Mouse (Mus musculus) kidney, adult 8-10 months (tissue): ENCODE data around the gene Gm10577.

Experiments used
- DNase-seq, 2 experiments: peaks; one replicate each; pipeline ENCODE4 v3.0.0; 2022

The Gm10577 gene

DNA sequence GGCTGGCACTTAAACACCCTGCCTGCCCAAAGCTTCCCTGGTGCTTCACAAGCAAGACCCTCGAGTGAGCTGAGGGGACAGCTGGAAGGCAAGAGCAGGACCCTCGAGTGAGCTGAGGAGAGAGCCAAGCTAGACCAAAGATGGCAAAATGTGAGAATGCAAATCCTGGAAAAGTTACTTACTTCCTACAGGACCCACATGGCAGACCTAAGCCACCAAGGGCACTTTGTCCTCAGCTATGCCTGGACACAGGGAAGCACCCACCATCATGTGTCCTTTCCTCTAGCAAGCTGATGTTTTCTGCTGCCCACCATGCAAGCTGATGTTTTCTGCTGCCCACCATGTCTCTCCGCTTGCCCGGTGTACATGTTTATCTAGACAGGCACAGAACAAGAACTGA lies at the start of gene Gm10577:
TSS of gene Gm10577 (minus strand) at position 101 of the 400 bp plus-strand sequence.
- DNase-seq: no peak

- peak in 1 of 2 experiments; percentile 12 for DNase-seq
Measured at GRCm38 (mm10) chr4:101069154-101069971, 48.9 kb upstream of the Gm10577 start.

DNA sequence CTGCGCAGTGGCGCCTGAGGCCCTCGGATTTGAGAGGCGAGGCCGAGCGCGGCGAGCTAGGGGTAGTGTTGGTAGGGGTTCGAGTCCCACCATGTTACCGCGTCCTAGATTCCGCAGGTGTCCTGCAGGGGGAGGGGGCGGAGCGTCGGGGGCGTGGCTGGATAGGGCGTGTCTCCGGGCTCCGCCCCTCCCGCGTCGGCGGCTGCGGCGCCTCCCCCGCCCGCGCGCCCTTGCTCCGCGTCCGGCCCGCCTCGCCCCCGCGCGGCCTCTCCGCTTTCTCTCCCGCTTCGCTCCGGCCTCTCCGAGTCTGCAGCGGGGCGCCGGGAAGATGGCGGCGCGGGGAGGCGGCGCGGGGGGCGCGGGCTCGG lies 48.3 kb upstream of the Gm10577 start, which contains the start of gene Raver2:
TSS of gene Raver2 (plus strand) at position 198 of the 368 bp plus-strand sequence.
- peak; percentile 20 to 31 for DNase-seq

- no peak for DNase-seq
Measured at GRCm38 (mm10) chr4:101066401-101066800, 45.9 kb upstream of the Gm10577 start.

DNA sequence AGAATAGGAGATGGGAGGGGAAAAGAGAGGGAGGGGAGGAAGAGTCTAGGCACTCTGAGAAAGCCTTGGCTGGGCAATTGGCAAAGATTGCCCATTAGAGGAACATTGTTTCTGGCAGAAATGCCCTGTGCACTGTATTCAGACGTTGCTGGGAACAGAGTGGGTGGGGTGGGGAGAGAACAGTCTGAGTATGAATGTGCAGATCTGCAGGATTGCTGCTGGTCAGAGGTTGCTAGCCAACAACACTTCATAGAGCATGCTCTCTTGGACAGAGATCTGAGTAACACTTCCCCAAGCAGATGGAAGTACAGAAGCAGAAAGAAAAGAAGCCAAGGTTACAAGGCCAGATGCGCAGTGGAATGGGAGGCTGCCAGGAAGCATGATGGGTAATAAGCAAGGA lies 41.6 kb upstream of the Gm10577 start:
- no peak for DNase-seq

GRCm38 (mm10) chr4:101046576-101046975 lies 26.1 kb upstream of the Gm10577 start:
- DNase-seq: no peak

GRCm38 (mm10) chr4:101044149-101044548 lies 23.7 kb upstream of the Gm10577 start:
- DNase-seq: no peak

DNA sequence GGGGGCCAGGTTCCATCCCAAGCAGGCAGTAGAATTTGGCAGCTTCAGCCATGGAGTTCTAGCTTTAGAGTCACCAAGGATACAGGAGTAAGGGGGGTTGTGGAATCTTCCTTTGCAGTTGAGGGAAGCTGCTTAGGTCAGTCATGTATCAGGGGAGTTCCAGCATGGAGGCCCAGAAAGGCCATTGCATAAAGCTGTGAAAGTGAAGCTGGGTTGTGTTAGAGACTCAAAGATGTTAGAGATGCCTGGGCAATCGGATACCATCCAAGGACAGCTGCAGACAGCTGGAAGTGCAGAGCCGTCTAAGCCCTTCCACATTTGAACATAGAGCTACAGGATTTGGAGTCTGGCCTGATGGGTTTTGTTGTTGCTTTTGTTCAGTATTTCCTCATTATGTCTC lies 23.2 kb upstream of the Gm10577 start:
- DNase-seq: no peak

GRCm38 (mm10) chr4:101037156-101037555 lies 16.7 kb upstream of the Gm10577 start:
- DNase-seq: no peak

DNA sequence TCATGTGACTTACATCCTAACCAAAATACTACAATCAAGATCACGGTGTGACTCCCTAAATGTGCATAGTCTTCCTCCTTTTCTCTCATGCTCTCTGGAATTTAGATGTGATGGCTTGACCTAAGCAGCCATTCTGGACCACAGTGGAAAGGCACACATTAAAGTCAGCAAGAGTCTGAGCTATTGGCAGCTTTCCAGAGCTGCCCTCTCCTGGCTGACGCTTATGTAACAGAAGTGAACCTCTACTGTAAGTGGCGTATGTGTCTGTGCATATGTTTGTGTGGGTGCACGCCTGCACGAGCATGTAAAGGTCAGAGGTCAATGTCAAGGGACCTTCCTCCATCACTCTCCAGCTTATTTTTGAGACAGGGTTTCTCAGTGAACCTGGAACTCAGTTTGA lies 14.6 kb upstream of the Gm10577 start:
- no peak for DNase-seq

- no peak for DNase-seq
Measured at GRCm38 (mm10) chr4:101033047-101033446, 12.6 kb upstream of the Gm10577 start.

DNA sequence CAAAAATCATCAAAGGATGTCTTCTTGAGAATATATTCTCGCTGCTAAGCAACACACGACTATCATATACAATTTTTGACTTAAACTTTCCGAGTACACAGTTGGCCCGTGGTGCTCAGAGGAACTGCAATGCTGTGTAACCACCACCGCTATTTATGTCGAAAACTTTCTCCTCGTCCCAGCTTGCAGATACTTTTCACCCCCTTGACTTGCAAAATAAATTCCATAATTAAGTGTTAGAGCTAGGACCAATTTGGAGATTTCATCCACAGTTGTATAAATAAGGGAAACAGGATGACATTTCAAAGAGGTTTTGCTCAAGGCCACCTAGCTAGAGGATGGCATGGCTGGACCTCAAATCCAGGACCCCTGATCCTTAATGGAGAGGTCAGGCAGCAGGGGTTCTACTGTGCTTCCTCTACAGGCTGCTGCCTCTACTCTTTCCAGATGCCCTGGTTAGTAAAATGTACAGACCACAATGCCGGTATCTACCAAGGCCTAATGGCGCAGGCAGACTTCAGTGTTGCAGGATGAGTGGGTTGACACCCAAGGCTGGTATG lies 7.4 kb upstream of the Gm10577 start:
- no peak for DNase-seq

- DNase-seq: no peak
Measured at GRCm38 (mm10) chr4:101026995-101027394, 6.5 kb upstream of the Gm10577 start.

DNA sequence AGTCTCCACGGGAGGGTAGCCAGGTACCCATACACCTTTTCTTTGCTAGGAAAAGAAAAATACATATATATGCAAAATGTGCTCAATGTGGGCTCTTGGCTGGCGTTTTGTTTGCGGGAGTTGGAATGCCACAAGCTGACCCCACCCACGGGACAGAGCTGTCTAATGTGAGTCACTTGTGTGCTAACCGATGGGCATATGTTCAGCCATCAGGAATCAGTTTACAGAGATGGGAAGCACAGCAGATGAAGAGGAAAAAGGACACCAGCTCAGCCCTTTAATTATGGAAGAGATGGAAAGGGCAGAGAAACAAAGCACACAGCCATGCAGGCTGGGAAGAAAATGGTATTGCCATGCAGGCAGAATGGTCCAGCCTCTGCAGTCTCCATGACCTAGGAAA lies 6.1 kb upstream of the Gm10577 start:
- DNase-seq: no peak

DNA sequence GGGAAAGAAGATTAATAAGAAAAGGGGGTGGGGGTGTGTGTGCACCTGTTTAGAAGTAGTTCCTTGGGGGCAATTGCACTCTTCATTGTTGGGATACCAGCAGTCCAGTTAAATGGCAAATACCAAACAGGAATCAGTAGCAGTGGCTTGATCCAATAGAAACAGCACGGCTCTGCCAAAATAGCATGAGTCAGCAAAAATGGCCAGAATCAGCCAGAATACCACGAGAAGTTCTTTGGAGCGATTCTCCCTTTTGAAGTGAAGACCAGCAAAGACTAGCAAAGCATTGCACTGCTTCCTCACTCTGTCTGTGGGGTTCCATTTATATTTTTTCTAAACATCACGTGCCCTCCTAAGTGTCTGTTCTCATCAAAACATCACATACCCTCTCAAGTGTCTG lies 2.7 kb downstream of the Gm10577 start:
- no peak for DNase-seq

GRCm38 (mm10) chr4:101009092-101009491 lies 11.4 kb downstream of the Gm10577 start:
- DNase-seq: no peak

DNA sequence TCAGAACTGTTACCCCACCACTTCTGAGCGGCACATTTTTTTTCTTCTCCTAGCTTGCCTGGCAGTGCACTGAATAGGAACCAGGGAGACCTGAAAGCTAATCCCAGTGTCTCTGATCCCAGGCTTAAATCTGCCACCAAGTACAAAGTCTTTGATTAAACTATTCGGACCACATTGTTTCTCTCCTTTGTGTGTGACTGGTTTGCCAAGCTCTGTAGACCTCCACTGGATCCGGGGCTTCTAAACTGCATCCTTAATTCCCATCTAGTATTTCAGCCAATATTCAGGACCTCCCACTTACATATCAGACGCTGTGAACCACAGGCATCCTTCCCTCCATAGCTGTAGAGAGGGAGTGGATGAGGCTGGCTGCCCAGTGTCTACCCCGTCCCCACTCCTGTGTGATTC lies 12.1 kb downstream of the Gm10577 start:
- no peak for DNase-seq

GRCm38 (mm10) chr4:101002961-101003360 lies 17.5 kb downstream of the Gm10577 start:
- DNase-seq: no peak

DNA sequence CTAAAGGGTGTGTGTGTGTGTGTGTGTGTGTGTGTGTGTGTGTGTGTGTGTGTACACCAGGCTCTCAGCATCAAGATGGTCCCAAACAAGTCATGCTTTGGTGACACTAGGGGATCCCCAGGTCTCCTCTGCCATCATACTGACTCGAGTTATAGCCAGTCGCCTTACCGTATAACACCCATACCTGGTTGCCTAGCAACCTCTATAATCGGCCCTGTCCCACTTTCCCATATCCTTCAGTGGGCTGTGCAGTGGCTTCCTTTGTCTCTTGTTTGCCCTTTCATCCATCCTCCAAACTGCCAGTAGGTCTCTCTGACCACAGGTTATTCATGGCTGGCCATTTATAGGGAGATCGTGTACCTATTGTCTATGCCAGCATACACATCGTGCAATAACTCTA lies 19.4 kb downstream of the Gm10577 start:
- DNase-seq: no peak

DNA sequence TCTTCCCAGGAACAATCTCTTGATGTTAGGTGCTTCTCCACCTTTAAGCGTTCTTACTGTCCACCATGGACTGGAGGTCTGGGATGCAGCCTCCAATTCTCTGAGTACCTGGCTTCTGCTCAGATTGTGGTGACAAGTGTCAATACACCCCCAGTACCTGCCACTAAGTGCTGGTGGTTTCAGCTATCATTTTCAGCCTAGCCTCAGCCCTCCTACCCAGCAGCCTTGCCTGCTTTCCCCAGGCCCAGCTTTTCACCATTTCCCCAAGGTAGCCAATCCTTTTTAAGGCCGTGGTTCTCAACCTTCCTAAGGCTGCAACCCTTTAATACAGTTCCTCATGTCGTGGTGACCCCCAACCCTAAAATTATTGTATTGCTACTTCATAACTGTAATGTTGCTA lies 19.9 kb downstream of the Gm10577 start:
- DNase-seq: no peak

DNA sequence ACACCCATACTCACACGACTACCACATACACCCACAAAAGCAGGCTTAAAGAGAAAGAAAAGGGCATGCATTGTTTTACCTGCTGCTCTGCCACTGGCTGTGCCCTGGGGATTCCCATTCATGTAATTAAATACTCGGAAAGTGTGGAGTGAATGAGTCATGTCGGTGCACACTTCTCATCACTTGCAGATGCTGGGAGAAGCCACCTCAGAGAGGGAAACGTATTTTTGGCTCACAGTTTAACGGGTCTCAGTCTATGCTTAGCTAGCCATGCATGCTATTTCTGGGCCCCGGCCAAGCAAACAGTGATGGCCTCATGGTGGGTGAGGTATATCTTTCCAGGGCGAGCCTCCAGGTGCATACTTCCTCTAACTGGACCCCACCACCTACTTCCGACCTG lies 21.6 kb downstream of the Gm10577 start:
- DNase-seq: no peak

GRCm38 (mm10) chr4:100998145-100998544 lies 22.4 kb downstream of the Gm10577 start:
- DNase-seq: peak; percentile 11 to 36

- no peak for DNase-seq
Measured at GRCm38 (mm10) chr4:100996060-100996651, 24.3 kb downstream of the Gm10577 start.

DNA sequence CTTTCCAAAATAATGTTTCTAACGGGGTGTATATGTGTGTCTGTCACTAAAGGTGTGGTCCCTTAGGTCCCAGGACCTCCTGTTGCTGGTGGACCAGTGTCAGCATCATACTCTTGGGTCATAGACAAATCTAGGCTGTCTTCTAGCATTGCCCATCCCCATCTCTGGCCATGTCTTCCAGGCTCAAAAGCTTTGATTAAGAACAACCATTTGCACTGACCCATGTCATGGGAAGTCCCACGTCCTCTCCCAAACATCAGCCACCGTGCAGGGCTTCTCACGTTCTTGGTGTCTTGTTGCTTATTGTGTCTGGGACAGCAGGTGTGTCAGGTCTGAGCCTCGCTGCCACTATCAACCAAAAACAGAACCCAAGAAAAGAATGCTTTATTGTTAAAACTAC lies 24.9 kb downstream of the Gm10577 start:
- DNase-seq: no peak
